Mouse (Mus musculus): ENCODE data around the gene Dscaml1. TPM values are rescaled to one million over a fixed set of nuclear protein-coding genes. Genes with fewer than 3 reads are reported as not detected.

Dscaml1 gene
- total RNA-seq, 2 experiments from 2014 or later = not detected

DNA sequence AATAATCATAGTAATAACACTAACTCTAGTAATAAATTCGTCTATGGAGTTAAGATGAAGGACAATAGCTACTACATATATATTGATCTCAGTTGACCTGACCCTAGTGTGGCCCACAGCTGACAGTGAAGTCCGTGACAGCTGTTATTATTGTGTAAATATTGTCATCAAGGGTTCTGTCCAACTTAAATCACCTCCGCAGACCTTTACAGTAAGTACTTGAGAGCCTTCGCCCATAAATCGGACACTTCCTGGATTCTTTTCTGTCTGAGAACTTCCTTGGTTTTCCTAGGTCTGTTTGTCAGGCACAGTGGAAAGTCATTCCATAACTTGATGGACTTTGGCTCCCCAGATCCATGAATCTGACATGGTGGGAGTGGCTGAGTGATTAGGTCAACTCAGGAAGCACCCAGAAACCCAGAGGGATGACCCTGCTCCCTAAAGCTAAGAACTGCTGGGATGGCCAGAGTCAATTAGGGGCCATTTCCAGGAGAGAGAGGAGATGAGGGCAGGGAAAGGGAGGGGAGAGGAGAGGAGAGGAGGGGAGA, 17.9 kb downstream of the Dscaml1 start:
- no peak for ATAC-seq (replicated peaks; ENCODE audit: low FRiP score, low TSS enrichment, poor library complexity, severe bottlenecking)

GRCm38 (mm10) chr9:45449658-45450057, 23.2 kb downstream of the Dscaml1 start:
- no peak for ATAC-seq (replicated peaks; ENCODE audit: low FRiP score, low TSS enrichment, poor library complexity, severe bottlenecking)

DNA sequence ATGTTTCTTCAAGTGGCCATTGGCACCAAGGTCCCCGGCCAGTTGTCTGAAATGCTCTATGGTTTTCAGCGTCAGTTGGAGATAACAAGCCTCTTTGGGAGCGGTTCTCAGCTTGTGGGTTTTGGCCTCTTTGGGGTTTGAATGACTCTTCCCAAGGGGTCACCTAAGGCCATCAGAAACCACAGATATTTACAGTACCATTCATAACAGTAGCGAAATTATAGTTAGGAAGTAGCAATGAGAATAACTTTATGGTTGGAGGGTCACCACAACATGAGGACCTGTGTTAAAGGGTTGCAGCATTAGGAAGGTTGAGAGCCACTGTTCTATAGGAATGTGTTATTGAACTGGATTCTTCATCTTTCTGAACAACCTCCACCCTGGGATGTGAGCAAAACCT, 24.9 kb downstream of the Dscaml1 start:
- ATAC-seq (replicated peaks; ENCODE audit: low FRiP score, low TSS enrichment, poor library complexity, severe bottlenecking) = no peak

- no peak for ATAC-seq (replicated peaks; ENCODE audit: low FRiP score, low TSS enrichment, poor library complexity, severe bottlenecking)
Measured at GRCm38 (mm10) chr9:45454032-45454431, 27.6 kb downstream of the Dscaml1 start.

GRCm38 (mm10) chr9:45454889-45455610, 28.6 kb downstream of the Dscaml1 start:
- no peak for ATAC-seq (replicated peaks; ENCODE audit: low FRiP score, low TSS enrichment, poor library complexity, severe bottlenecking)

DNA sequence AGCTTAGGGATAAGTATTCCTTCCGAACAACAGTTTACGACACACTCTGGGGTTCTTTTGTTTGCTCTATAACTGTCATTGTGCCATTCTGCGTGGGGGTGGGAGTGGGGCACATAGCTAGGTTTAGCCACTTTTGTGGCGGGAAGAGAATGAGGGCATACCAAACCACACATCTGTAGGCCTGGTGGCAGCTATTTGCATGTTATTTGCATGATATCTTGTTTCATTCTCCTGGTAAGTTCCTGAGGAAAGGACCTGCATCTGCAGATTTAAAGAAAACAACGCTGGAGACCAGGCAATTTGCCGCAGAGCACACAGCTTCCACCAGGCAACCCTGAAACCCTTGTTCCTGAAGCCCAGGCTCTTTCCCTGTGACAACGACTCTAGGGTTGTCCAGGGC, 30.8 kb downstream of the Dscaml1 start:
- no peak for ATAC-seq (replicated peaks; ENCODE audit: low FRiP score, low TSS enrichment, poor library complexity, severe bottlenecking)

GRCm38 (mm10) chr9:45458363-45458762, 31.9 kb downstream of the Dscaml1 start:
- ATAC-seq (replicated peaks; ENCODE audit: low FRiP score, low TSS enrichment, poor library complexity, severe bottlenecking) = no peak

- ATAC-seq (replicated peaks; ENCODE audit: low FRiP score, low TSS enrichment, poor library complexity, severe bottlenecking) = no peak
Measured at GRCm38 (mm10) chr9:45465396-45466019, 39.1 kb downstream of the Dscaml1 start.

DNA sequence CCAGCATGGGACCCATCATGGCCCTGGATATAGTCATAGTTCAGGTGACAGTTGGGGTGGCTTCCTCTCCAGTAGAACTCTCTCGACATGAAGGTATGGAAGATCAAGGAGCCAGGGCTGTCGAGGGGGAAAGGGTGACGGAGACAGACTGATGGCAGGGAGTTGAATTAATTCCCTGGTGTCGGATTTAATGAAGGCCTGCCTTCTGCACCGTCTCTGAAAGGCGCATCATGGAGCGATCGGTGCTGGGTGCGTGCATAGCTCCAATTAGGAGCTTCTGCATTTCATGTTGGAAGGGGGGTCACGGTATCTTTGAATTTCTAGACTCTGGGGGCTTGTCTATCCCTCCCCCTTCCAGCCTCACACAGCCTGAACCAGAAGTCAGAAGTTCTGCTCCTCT, 41.8 kb downstream of the Dscaml1 start:
- no peak for ATAC-seq (replicated peaks; ENCODE audit: low FRiP score, low TSS enrichment, poor library complexity, severe bottlenecking)

- ATAC-seq (replicated peaks; ENCODE audit: low FRiP score, low TSS enrichment, poor library complexity, severe bottlenecking) = no peak
Measured at GRCm38 (mm10) chr9:45470746-45471471, 44.5 kb downstream of the Dscaml1 start.

DNA sequence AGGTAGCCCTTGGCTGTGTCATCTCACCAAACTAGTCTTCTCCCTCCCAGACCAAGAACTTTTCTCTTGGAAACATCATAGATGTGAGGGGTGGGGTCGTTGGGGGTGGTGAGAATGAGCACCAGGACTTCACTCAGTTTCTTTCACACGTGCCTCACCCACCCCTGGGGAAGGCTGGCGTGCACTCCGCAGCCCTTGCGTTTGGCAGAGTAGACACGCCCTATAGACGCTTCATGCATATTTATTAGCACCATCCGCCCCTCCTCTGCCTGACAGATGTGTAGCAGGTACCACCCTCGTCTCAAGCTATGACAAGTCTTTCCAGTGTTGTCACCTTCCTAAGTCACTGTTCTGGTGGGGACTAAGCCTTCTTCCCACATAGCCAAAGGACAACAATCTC, 45.3 kb downstream of the Dscaml1 start:
- ATAC-seq (replicated peaks; ENCODE audit: low FRiP score, low TSS enrichment, poor library complexity, severe bottlenecking) = no peak

GRCm38 (mm10) chr9:45474874-45475273, 48.4 kb downstream of the Dscaml1 start:
- ATAC-seq (replicated peaks; ENCODE audit: low FRiP score, low TSS enrichment, poor library complexity, severe bottlenecking) = no peak

DNA sequence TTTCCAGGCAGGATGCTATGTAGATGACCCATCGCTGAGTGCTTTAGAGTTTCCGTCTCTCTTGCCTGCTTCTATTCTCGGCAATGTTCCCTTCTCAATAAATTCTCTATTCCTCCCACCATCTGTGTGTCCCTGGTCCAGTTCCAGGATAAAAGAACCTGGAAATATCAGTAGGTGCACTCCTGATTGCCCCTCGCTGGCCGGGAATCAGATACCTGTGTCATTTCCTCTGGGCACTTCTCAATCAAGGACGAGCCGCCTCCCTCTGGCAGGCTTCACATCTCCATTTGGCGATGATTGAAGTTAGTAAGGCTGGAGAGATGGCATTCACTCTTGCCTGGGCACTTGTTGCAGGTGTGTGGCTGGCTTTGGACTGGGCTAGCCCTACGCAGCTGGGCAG, 54.5 kb downstream of the Dscaml1 start:
- ATAC-seq (replicated peaks; ENCODE audit: low FRiP score, low TSS enrichment, poor library complexity, severe bottlenecking) = no peak

DNA sequence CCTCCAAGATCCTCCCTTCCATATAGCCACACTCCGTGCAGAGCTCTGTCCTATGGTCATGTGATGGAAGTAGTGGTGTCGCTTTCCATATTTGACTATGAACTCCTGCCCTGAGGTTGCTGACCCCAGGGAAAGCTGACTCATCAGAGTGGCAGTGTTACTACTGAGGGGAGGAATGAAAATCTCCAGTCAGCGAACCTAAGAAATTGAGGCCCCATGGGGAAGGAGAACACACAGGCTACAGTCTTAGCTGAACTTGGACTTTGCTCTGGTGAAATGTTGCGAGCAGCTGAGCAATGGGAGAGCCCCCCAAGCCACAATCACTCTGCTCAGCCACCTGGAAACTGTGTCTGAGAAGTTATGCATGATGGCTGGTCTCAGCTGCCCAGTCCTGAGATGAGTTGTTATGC, 60.2 kb downstream of the Dscaml1 start:
- ATAC-seq (replicated peaks; ENCODE audit: low FRiP score, low TSS enrichment, poor library complexity, severe bottlenecking) = no peak

DNA sequence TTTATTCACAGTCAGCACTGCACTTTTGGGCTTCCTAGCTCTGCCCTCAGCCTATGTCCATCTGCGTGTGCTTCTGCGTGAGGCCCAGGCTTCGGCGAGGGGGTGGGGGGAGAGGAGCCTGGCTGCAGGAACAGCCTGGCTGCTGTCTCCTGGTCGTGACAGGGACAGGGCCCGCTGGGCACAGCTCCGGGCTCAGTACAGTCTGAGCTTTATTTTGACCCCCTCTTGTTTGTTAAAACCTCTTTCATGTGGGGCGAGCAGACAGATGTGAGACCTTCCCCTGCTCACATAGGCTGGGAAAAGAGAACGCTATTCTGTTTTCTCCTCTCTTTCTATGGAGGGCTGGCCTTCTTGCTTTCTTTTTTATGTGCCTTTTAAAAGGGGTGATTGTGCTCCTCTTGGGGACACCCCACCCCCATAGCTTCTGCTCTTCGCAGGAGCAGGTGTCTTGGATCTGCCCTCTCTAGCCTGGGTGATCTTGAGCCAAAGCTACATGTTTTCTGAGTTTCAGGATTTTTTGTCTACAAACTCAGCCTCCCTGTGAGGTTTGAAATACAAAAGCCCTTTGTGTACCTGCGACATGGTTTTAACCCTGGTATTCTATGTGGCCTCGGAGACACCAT, 60.9 kb downstream of the Dscaml1 start:
- no peak for ATAC-seq (replicated peaks; ENCODE audit: low FRiP score, low TSS enrichment, poor library complexity, severe bottlenecking)

DNA sequence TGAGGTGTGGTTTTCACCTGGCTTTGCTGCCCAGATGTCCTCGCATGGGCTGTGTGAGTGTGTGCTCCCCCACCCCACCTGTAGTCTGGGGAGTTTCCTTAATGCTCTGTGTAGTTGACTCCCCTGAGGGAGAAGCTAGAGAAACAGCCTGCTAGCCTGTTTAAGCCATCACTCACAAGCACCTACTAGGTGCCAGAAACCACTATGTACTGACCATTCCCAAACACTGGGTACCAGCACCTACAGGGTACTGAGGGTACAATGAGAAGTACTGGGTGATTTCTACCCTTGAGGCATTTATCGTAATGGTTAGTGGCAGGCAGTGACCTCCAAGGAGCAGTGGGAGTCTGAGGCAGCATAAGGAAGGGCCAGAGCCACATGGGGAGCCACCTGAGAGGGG, 64.5 kb downstream of the Dscaml1 start:
- ATAC-seq (replicated peaks; ENCODE audit: low FRiP score, low TSS enrichment, poor library complexity, severe bottlenecking) = no peak

- ATAC-seq (replicated peaks; ENCODE audit: low FRiP score, low TSS enrichment, poor library complexity, severe bottlenecking) = no peak
Measured at GRCm38 (mm10) chr9:45494889-45495288, 68.5 kb downstream of the Dscaml1 start.

GRCm38 (mm10) chr9:45496340-45496739, 69.9 kb downstream of the Dscaml1 start:
- no peak for ATAC-seq (replicated peaks; ENCODE audit: low FRiP score, low TSS enrichment, poor library complexity, severe bottlenecking)

- ATAC-seq (replicated peaks; ENCODE audit: low FRiP score, low TSS enrichment, poor library complexity, severe bottlenecking) = no peak
Measured at GRCm38 (mm10) chr9:45496944-45497343, 70.5 kb downstream of the Dscaml1 start.

- ATAC-seq (replicated peaks; ENCODE audit: low FRiP score, low TSS enrichment, poor library complexity, severe bottlenecking) = 0 out of 2 replicates have a peak, but pooled peaks have one; percentile 30
Measured at GRCm38 (mm10) chr9:45499267-45499666, 72.8 kb downstream of the Dscaml1 start.

Data from megakaryocyte-erythroid progenitor cell, adult 5-6 weeks (primary cell).